Mouse (Mus musculus) limb, embryonic 15.5 days (tissue): ENCODE results near the gene Mthfr. TPM values are rescaled to one million over a fixed set of nuclear protein-coding genes. Genes with fewer than 3 reads are reported as not detected.

ENCODE experiments used
- ATAC-seq: fragments of 200-750 bp; cut with Nextera tagmentation; 2 replicates; pipeline ENCODE4 v1.8.0; 2017; ENCODE audit warnings: low read depth, moderate TSS enrichment; ENCODE audit not compliant: insufficient number of reproducible peaks, low FRiP score, low TSS enrichment
- H3K27ac ChIP-seq: fragments of 300-500 bp; sonication (generic); 2 replicates; pipeline ENCODE4 v1.5.1; 2015; ENCODE audit warnings: moderate library complexity, mild to moderate bottlenecking, inconsistent platforms
- H3K27me3 ChIP-seq: fragments of 300-500 bp; sonication (generic); 2 replicates; pipeline ENCODE4 v1.6.1; 2015; ENCODE audit warnings: inconsistent platforms
- H3K36me3 ChIP-seq: fragments of 300-500 bp; sonication (generic); 2 replicates; pipeline ENCODE4 v1.6.1; 2015; ENCODE audit warnings: inconsistent platforms
- H3K4me1 ChIP-seq: fragments of 300-500 bp; sonication (generic); 2 replicates; pipeline ENCODE4 v1.6.1; 2015; ENCODE audit warnings: inconsistent platforms
- H3K4me2 ChIP-seq: fragments of 300-500 bp; sonication (generic); 2 replicates; pipeline ENCODE4 v1.6.1; 2015; ENCODE audit warnings: mild to moderate bottlenecking, inconsistent platforms
- H3K4me3 ChIP-seq: fragments of 300-500 bp; sonication (generic); 2 replicates; pipeline ENCODE4 v1.5.1; 2015; ENCODE audit warnings: mild to moderate bottlenecking, inconsistent platforms
- H3K9ac ChIP-seq: fragments of 300-500 bp; sonication (generic); 2 replicates; pipeline ENCODE4 v1.6.1; 2015; ENCODE audit warnings: inconsistent platforms
- H3K9me3 ChIP-seq: fragments of 300-500 bp; sonication (generic); 2 replicates; pipeline ENCODE4 v1.6.1; 2016; ENCODE audit warnings: inconsistent platforms
- WGBS: fragments of 180-500 bp; shearing (Covaris S2); methylation state at CpG from one replicate; pipeline ENCODE4 v1.1.7; 2015; 5-methylcytosine and 5-hydroxymethylcytosine counted together
- polyA plus RNA-seq: library from polyadenylated mRNA; unstranded; fragments of >200 nt; fragmentation: Nextera tagmentation; extraction: Ambion mirVana; gene quantifications from 2 replicates; pipeline ENCODE4 v1.2.1, GENCODE M21; 2015

Mthfr gene
- polyA plus RNA-seq, 1 experiment from 2014 or later = 23.0 TPM

DNA sequence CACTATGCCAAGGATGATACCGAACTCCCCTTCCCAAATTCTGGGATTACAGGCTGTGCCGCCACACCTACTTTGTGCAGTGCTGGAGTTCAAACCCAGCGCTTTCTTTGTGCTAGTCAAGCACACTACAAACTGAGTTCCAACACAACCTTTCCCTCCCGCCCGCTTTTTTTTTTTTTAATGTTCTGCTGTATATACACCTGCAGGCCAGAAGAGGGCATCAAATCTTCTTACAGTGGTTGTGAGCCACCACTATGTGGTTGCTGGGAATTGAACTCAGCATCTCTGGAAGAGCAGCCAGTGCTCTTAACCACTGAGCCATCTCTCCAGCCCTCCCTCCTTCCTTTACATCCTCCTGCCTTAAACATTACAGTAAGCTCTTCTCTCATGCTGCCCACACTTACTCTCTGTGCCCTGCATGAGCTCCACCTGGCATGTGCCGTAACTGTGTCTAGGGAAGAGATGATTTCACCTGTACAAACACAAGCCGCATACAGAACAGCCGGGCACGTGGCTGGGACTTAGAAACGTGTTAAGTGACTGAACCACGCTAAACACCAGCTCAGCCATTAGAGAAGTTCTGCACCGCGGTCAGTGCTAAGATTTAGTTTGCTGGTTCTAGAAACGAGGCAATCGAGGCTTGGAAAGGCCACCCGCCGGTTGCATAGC is 35.8 kb downstream of the Mthfr start:
- H3K27ac ChIP-seq = peak overlapping the region; percentile 5; the same call in 1 of the 2 replicates
- WGBS = 38% methylated on average over 17 of the region's 17 CpGs
- H3K4me2 ChIP-seq = peak overlapping the region; percentile 46
- ATAC-seq = no peak
- peak overlapping the region; percentile 33 for H3K4me3 ChIP-seq
- H3K9me3 ChIP-seq = no peaks in the 10 kb centered on the region
- H3K36me3 ChIP-seq = peaks cover 5% of the 10 kb centered on the region
- no peaks in the 10 kb centered on the region for H3K27me3 ChIP-seq
- H3K4me1 ChIP-seq = peaks cover 12% of the 10 kb centered on the region
- H3K9ac ChIP-seq = no peak overlapping the region

DNA sequence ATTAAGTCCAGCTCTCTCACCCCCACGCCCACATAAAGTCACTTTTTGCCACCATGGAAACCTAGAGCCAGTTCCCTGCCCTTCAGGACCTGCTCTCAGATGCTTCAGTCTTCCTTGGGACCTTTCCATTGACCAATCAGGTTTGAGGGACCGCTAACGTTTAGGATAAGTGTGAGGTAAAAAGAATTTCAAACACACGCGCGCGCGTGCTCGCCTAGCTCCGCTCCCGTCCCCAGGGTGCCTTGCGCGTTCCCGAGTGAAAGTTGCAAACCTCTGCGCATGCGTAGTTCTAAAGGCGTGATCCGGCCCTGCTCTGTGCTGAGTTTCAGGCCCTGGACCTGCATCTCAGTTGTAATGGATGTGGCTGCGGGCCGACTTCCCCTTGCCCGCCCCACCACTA is 36.4 kb downstream of the Mthfr start:
- peak overlapping the region; percentile 5; the same call in 1 of the 2 replicates for H3K27ac ChIP-seq
- WGBS = 22% methylated on average over 21 of the region's 21 CpGs
- peak overlapping the region; percentile 33 for H3K4me3 ChIP-seq
- H3K9ac ChIP-seq = no peak overlapping the region
- H3K27me3 ChIP-seq = no peaks in the 10 kb centered on the region
- H3K9me3 ChIP-seq = no peaks in the 10 kb centered on the region
- H3K4me1 ChIP-seq = peaks cover 12% of the 10 kb centered on the region
- H3K36me3 ChIP-seq = peaks cover 11% of the 10 kb centered on the region
- H3K4me2 ChIP-seq = peak overlapping the region; percentile 46
- no peak for ATAC-seq

DNA sequence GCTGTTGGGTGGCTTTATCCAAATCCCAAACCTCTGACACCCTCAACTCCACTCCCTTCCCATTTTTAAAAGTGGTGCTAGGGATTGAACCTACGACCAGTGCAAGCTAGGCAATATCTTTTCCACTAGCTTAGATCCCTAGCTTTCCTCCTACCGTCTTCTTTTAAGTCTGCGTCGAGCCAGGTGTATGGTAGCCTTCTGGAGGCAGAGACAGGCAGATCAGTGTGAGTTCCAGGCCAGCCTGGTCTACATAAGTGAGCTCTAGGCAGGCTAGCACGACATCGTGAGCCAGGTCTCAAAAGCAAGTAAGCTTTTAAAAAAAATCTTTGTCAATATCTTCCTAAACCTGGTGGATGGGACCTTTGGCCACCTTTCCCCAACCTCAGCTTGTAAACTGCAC is 37.0 kb downstream of the Mthfr start:
- H3K9me3 ChIP-seq = no peaks in the 10 kb centered on the region
- H3K27ac ChIP-seq = no peak overlapping the region
- no peak for ATAC-seq
- H3K4me3 ChIP-seq = no peak overlapping the region
- peaks cover 16% of the 10 kb centered on the region for H3K36me3 ChIP-seq
- no peaks in the 10 kb centered on the region for H3K27me3 ChIP-seq
- H3K4me1 ChIP-seq = peaks cover 9% of the 10 kb centered on the region
- H3K9ac ChIP-seq = no peak overlapping the region
- no peak overlapping the region for H3K4me2 ChIP-seq
- 85% methylated on average over 6 of the region's 6 CpGs for WGBS

DNA sequence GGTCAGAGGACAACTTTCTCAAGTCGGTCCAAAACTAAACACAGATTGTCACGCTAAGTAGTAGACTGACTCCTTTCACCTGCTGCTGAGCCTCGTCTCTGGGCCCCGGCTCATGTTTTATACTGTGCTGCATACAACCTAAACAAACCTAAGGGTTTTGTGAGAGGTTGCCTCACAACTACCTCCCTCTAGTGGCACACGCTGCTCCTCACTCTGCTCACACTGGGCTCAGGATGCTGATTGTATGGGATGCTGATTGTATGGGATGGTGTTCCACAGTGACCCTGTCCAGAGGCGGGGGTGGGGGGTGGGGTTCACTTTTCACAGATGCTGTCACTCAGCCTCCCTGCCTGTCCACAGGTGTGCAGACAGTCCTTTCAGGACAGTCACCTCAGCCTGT is 40.3 kb downstream of the Mthfr start:
- Histone ChIP-seq H3K4me2 (no peak overlapping the region), H3K4me3 (no peak overlapping the region), H3K27ac (no peak overlapping the region), H3K27me3 (no peaks in the 10 kb centered on the region), H3K36me3 (peaks cover 30% of the 10 kb centered on the region), H3K4me1 (peaks cover 22% of the 10 kb centered on the region), H3K9ac (no peak overlapping the region), H3K9me3 (no peaks in the 10 kb centered on the region)
- ATAC-seq = no peak
- WGBS = 69% methylated on average over 6 of the region's 6 CpGs

DNA sequence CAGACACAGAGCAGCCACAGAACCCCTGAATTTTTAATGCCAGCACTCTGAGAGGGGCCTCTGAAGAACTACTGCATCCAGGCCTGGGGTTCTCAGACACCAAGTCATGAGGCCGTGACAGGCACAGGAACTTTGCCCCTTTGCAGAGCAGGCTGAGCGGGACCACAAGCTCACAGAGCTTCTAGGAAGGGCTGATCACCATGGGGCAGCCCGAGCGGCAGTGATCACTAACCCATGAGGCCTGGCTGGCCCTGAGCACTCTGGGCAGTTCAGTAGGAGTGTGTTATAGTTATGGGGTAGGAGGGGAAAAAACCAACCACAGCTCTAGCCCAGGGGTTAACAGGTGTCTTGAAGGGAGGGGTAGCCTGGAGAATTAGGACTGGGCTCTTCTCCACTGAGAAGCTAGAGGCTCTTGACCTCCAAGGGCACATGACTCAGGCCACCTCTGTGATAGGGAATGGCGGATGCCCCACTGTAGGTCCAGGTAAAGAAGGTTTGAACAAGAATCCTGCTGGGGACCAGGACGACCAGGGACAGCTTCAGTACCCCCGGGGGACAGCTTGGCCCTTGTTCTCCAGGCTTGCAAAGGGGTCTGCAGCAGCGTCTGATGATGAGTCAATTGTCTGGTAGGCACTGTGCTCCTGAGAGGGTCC is 41.2 kb downstream of the Mthfr start:
- no peak overlapping the region for H3K9ac ChIP-seq
- H3K4me3 ChIP-seq = no peak overlapping the region
- 91% methylated on average over 8 of the region's 8 CpGs for whole genome bisulfite sequencing
- no peaks in the 10 kb centered on the region for H3K27me3 ChIP-seq
- H3K4me2 ChIP-seq = no peak overlapping the region
- H3K27ac ChIP-seq = no peak overlapping the region
- peaks cover 30% of the 10 kb centered on the region for H3K36me3 ChIP-seq
- no peak for ATAC-seq
- H3K9me3 ChIP-seq = no peaks in the 10 kb centered on the region
- peaks cover 22% of the 10 kb centered on the region for H3K4me1 ChIP-seq

DNA sequence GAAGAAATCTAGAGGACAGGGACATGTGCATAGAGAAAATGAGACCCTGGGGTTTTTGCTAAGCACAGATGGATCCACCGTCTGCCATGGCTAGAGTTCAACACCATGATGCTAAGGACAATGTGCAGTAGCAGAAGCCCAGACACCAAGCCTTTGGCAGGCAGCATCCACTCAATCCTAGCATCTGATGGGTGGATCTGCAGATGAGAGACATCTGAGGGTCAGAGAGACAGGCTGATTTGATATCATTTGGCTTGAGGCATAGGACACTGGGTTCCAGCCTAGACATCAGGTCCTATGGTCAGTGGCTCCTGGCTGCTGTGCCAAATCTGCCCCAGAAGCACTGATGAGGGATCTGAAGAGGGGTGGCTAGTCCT is 41.7 kb downstream of the Mthfr start:
- no peaks in the 10 kb centered on the region for H3K27me3 ChIP-seq
- no peak overlapping the region for H3K4me3 ChIP-seq
- H3K4me1 ChIP-seq = peaks cover 22% of the 10 kb centered on the region
- H3K36me3 ChIP-seq = peaks cover 30% of the 10 kb centered on the region
- no peak overlapping the region for H3K4me2 ChIP-seq
- no peaks in the 10 kb centered on the region for H3K9me3 ChIP-seq
- 83% methylated on average over 1 of the region's 1 CpGs for WGBS
- no peak overlapping the region for H3K9ac ChIP-seq
- H3K27ac ChIP-seq = no peak overlapping the region
- ATAC-seq = no peak

DNA sequence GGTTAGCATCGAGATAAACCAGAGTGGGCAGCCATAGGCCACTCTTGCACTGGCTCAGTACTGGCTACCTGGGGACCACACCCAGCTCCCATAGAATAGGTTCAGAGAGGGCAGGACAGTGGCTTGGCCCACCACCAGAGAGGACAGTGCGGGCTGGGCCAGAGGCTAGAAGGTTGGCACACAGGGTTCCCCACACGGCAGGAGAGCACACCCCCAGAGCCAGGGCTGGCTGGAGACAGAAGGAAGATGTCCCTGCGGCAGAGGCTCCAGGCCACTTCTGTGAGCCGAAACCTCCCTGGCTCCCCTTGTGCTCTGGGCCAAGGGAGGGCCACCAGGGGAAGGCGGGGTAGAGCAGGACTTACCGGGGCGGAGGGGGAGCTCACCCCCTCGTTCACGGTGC is 42.3 kb downstream of the Mthfr start:
- WGBS = 96% methylated on average over 10 of the region's 10 CpGs
- Histone ChIP-seq H3K36me3 (peaks cover 30% of the 10 kb centered on the region), H3K4me3 (no peak overlapping the region), H3K27me3 (no peaks in the 10 kb centered on the region), H3K27ac (no peak overlapping the region), H3K9me3 (no peaks in the 10 kb centered on the region), H3K4me2 (no peak overlapping the region), H3K9ac (no peak overlapping the region), H3K4me1 (peaks cover 28% of the 10 kb centered on the region)
- no peak for ATAC-seq

DNA sequence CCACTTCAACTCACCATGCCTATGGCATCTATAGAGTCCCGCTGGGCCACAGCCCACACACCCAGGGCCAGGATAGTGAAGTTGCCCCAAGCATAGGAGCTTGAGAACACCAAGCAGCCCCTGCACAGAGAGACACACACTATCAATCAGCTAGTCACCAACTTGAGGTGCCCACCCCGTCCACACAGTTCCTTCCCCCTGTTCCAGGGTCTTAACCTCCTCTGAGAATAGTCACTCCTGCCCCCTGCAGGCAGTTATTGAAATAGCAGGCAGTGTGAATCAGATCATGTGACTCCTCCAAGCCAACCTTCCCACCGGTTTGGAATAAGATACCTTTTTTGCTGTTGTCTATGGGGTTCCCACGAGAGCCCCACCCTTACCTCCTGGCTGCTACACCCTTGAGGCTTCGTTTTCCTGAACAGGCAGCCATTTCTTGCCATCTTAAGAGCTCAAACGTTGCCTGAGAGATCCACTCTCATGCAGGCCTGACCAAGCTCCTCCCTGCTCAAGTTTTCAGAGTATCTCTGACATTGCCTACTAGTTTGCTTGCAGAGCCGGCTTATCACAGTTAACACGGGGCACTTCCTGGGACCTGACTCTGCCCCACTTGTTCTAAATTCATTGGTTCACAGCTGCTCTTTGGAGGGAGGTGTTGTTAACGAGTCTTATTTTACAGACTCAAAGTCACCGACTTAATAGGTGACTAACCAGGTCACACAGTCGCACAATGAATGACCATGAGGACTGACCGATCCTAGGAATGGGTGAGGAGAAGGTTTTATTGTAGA is 43.6 kb downstream of the Mthfr start:
- H3K4me1 ChIP-seq = peaks cover 40% of the 10 kb centered on the region
- H3K27ac ChIP-seq = no peak overlapping the region
- H3K4me2 ChIP-seq = no peak overlapping the region
- 48% methylated on average over 12 of the region's 12 CpGs for WGBS
- no peak for ATAC-seq
- H3K27me3 ChIP-seq = no peaks in the 10 kb centered on the region
- H3K36me3 ChIP-seq = peaks cover 30% of the 10 kb centered on the region
- no peak overlapping the region for H3K9ac ChIP-seq
- H3K9me3 ChIP-seq = no peaks in the 10 kb centered on the region
- H3K4me3 ChIP-seq = no peak overlapping the region

DNA sequence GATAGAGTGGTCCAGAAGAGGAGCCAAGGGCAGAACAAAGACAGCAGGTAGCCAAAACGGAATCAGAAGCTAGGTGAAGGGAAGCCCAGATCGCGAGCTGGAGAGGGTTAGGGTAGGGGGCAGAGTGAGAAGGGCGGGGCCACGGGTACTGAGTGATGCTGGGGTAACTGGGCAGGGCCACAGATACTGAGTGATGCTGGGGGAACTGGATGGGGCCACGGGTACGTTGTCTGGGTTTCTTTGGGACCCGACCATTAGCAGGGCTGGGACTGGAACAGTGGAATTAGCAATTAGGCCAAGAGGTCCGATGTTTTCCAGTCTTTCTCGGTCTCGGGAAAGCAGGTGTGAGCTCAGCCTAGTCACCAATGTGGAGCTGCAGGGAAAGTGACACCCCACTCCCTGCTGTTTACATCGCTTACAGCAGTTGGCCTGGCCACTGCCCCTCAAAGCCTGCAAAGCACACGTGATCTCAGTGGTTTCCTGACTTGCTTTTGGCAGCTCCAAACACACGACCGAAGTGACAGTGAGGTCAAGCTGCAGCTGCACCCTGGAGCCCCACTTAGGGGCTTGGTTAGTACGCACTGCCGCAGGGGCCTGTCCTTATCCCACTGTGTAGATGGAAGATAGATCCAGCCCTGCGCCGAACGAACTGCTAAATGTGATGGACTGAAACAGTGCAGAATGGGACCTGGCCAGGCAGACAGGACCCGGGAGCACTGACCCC is 44.5 kb downstream of the Mthfr start:
- H3K4me1 ChIP-seq = peaks cover 48% of the 10 kb centered on the region
- no peak overlapping the region for H3K9ac ChIP-seq
- H3K9me3 ChIP-seq = no peaks in the 10 kb centered on the region
- ATAC-seq = no peak
- H3K4me3 ChIP-seq = no peak overlapping the region
- no peaks in the 10 kb centered on the region for H3K27me3 ChIP-seq
- 55% methylated on average over 21 of the region's 21 CpGs for WGBS
- peak overlapping the region; percentile 28; the same call in 1 of the 2 replicates for H3K27ac ChIP-seq
- H3K4me2 ChIP-seq = no peak overlapping the region
- peaks cover 30% of the 10 kb centered on the region for H3K36me3 ChIP-seq

DNA sequence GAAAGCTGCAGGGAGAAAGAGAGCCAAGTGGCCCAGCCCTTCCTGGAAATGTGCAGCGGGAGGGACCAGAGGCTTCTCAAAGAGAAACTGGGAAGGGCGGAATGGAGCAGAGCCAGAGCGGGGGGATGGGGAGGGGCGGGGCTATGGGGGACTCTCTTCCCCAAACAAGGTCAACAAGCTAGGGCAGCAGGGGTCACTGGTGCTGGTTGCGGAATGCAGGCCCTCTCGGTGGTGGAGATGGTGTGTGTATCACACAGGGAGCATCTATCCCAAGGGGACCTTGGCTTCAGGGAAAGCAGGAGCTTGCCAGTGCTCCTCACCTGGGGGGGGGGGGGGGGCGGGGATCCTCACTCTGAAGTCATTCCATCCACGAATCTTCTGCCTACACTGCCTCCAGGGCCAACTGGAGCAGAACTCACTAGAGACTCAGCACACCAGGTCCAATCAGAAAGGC is 45.4 kb downstream of the Mthfr start:
- Histone ChIP-seq H3K9me3 (no peaks in the 10 kb centered on the region), H3K27ac (no peak overlapping the region), H3K4me2 (no peak overlapping the region), H3K4me1 (peaks cover 48% of the 10 kb centered on the region), H3K9ac (no peak overlapping the region), H3K36me3 (peaks cover 27% of the 10 kb centered on the region), H3K27me3 (no peaks in the 10 kb centered on the region), H3K4me3 (no peak overlapping the region)
- ATAC-seq = no peak
- 19% methylated on average over 8 of the region's 8 CpGs for WGBS

DNA sequence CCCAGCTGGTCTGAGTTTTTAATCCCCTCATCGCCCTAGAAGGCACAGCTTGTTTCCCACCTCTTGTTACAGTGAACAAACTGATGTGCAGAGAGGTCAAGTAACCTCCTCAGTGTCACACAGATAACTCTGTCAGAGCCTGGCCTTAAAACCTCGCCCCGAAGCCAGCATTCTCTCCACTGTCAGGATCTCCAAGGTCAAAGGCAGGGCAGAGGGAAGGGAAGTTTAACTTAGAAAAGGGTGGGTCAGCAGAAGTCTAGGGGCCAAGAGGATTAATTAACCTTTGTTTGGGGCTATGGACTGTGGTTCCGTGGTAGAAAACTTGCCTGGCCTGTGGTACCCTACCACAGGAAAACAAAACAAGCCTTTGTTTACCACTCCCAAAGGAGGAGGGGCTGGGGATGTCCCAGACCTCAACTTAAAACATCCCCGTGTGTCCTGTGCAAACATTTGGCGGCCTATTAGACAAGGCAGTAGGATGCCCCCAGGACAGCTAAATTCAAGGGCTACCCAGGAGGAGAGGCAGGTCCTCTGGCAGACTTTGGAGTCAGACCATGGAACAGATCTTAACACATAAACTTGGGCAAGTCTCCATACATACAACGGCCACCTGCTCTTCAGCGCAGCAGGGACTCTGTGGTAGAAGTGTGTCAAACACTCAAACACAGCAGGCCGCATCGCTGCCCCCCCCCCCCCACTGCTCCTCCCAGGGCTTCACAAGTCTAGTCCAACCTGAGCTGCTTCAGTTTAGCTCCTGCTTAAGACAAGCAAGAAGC is 46.4 kb downstream of the Mthfr start:
- 50% methylated on average over 10 of the region's 10 CpGs for WGBS
- Histone ChIP-seq H3K27ac (no peak overlapping the region), H3K9ac (no peak overlapping the region), H3K27me3 (no peaks in the 10 kb centered on the region), H3K4me2 (no peak overlapping the region), H3K4me1 (peaks cover 48% of the 10 kb centered on the region), H3K36me3 (peaks cover 19% of the 10 kb centered on the region), H3K9me3 (no peaks in the 10 kb centered on the region), H3K4me3 (no peak overlapping the region)
- ATAC-seq = no peak
